Mouse (Mus musculus) lung, embryonic 14.5 days (tissue): ENCODE measurements around the gene Gm10842. TPM values are rescaled to one million over a fixed set of nuclear protein-coding genes. Genes with fewer than 3 reads are reported as not detected.

Experiments used
- ATAC-seq: fragments of 200-750 bp; cut with Nextera tagmentation; 2 replicates; pipeline ENCODE4 v1.8.0; 2017; ENCODE audit warnings: mild to moderate bottlenecking, moderate TSS enrichment, moderate library complexity; ENCODE audit not compliant: insufficient read depth
- DNase-seq: peaks from one replicate; pipeline ENCODE4 v3.0.0-alpha.2; 2015
- H3K27ac ChIP-seq: fragments of 300-500 bp; sonication (generic); 2 replicates; pipeline ENCODE4 v1.5.1; 2014; ENCODE audit warnings: low read depth, mild to moderate bottlenecking, moderate library complexity
- H3K27me3 ChIP-seq: fragments of 300-500 bp; sonication (generic); 2 replicates; pipeline ENCODE4 v1.6.1; 2014; ENCODE audit warnings: low read length, control low read depth; ENCODE audit not compliant: insufficient read depth
- H3K36me3 ChIP-seq: fragments of 300-500 bp; sonication (generic); 2 replicates; pipeline ENCODE4 v1.6.1; 2014; ENCODE audit warnings: control low read depth; ENCODE audit not compliant: insufficient read depth
- H3K4me1 ChIP-seq: fragments of 300-500 bp; sonication (generic); 2 replicates; pipeline ENCODE4 v1.6.1; 2014; ENCODE audit warnings: antibody characterized with exemption, control low read depth; ENCODE audit not compliant: insufficient read depth
- H3K4me2 ChIP-seq: fragments of 300-500 bp; sonication (generic); 2 replicates; pipeline ENCODE4 v1.6.1; 2014; ENCODE audit warnings: mild to moderate bottlenecking
- H3K4me3 ChIP-seq: fragments of 300-500 bp; sonication (generic); 2 replicates; pipeline ENCODE4 v1.5.1; 2014; ENCODE audit warnings: low read depth, low read length
- H3K9ac ChIP-seq: fragments of 300-500 bp; sonication (generic); 2 replicates; pipeline ENCODE4 v1.6.1; 2014
- H3K9me3 ChIP-seq: fragments of 300-500 bp; sonication (generic); 2 replicates; pipeline ENCODE4 v1.6.1; 2016; ENCODE audit warnings: low read depth, low read length, control low read depth
- CTCF ChIP-seq: IDR thresholded peaks from 2 replicates; pipeline ENCODE4 v1.5.1; 2016; ENCODE audit warnings: antibody characterized with exemption, low read depth
- WGBS: fragments of 180-500 bp; shearing (Covaris S2); extraction: QIAGEN DNeasy Blood & Tissue Kit; methylation state at CpG from one replicate; pipeline ENCODE4 v1.1.7; 2014; 5-methylcytosine and 5-hydroxymethylcytosine counted together
- polyA plus RNA-seq: library from polyadenylated mRNA; unstranded; fragments of >200 nt; fragmentation: Nextera tagmentation; extraction: Ambion mirVana; gene quantifications from 2 replicates; pipeline ENCODE4 v1.2.1, GENCODE M21; 2014

The Gm10842 gene
- polyA plus RNA-seq, 1 experiment from 2014 or later = not detected

DNA sequence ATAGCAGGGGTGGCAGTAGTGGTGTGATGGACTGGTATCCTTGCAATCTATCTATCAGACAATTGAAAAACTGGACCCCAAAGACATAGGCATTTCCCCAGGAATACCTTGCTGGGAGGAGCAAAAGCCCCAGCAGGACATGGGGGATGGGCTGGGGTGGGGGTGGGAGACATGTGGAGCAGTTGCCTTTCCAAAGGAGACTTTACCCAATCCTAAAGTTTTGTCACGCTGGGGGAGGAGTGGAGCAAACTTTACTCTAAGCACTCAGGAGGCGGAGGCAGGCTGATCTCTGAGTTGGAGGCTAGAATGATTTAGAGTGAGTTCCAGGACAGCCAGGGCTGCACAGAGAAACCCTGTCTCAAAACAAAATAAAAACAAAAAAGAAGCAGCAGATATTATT, 14.7 kb downstream of the Gm10842 start:
- no peak for DNase-seq
- 81% methylated on average over 2 of the region's 2 CpGs for WGBS
- Histone ChIP-seq H3K27ac (no peak overlapping the region), H3K4me3 (no peak overlapping the region), H3K27me3 (no peaks in the 10 kb centered on the region), H3K4me2 (no peak overlapping the region), H3K9me3 (peaks cover 12% of the 10 kb centered on the region; the same call in 1 of the 2 replicates), H3K4me1 (no peaks in the 10 kb centered on the region), H3K36me3 (no peaks in the 10 kb centered on the region), H3K9ac (no peak overlapping the region)
- TF ChIP-seq CTCF = no peak
- no peak for ATAC-seq

DNA sequence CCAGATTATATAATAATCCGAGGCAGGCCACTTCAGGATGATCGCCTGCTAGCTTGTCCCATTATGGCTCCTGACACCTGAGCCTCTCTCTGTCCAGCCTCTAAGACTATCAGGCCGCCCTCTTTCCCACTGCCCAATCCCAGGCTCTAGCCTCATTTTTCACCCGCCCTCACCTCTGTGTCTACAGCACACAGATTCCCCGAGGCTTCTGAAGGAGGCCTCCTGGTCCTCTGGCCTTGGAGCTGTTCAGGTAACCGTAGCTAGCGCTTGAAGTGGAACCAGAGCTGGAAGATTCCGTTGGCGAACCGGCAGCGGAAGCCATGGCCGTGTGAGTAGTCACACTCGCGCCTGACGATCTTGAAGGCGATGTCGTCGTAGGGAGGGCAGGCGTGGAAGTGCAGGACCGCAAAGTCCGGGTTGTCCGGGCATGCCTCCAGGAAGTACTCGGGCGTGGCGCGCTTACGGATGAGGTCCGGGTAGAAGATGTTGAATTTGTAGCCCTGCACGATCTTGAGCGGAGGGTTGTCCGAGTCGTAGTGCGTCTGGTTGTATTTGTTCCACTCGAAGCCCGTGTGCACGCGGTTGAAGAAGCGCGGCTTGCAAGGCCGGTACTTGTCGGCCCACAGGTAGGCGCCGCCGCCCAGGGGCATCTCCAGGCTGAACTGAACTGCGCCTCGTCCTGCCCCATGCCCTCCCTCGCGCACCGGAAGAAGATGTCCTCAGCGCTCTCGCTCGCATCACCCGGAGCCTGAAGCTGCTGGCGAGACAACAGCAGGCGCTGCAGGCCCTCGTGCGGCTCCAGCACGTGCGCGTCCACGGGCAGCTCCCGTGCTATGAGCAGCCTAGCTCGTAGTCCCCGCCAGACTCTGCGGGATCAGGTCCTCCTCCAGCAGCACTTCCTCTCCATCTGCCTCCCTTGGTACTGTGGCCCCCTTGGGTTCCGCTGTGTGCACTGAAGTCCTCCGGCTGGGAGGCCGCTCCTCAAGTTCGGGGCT, 18.1 kb downstream of the Gm10842 start:
- H3K9me3 ChIP-seq = peaks cover 12% of the 10 kb centered on the region; the same call in 1 of the 2 replicates
- H3K4me3 ChIP-seq = no peak overlapping the region
- H3K4me1 ChIP-seq = no peaks in the 10 kb centered on the region
- ATAC-seq (no peak), DNase-seq (no peak)
- H3K27me3 ChIP-seq = no peaks in the 10 kb centered on the region
- H3K27ac ChIP-seq = no peak overlapping the region
- TF ChIP-seq CTCF = no peak
- no peak overlapping the region for H3K4me2 ChIP-seq
- H3K36me3 ChIP-seq = no peaks in the 10 kb centered on the region
- 75% methylated on average over 69 of the region's 69 CpGs for WGBS
- no peak overlapping the region for H3K9ac ChIP-seq

DNA sequence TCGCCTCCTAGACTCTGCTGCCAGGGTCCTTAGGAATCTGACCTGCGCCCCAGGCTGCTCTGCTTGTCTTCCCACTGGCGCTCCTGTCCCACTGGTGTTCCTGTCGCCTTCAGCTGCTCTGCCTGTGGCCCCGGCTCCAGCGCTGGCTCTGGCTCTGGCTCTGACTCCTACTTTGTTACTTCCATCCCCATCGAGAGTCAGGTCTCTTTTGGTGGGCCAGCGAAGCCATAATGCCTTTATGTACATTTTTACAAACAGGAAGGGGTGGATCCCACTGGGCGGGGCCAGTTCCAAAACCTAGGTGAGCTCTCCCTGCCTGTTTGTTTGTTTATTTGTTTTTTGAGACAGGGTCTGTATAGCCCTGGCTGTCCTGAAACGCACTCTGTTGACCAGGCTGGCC, 20.1 kb downstream of the Gm10842 start:
- Histone ChIP-seq H3K4me1 (no peaks in the 10 kb centered on the region), H3K27ac (no peak overlapping the region), H3K9ac (no peak overlapping the region), H3K9me3 (peaks cover 12% of the 10 kb centered on the region; the same call in 1 of the 2 replicates), H3K36me3 (no peaks in the 10 kb centered on the region), H3K4me2 (no peak overlapping the region), H3K27me3 (no peaks in the 10 kb centered on the region), H3K4me3 (no peak overlapping the region)
- ATAC-seq (no peak), DNase-seq (no peak)
- TF ChIP-seq CTCF = no peak
- WGBS = 91% methylated on average over 10 of the region's 10 CpGs

DNA sequence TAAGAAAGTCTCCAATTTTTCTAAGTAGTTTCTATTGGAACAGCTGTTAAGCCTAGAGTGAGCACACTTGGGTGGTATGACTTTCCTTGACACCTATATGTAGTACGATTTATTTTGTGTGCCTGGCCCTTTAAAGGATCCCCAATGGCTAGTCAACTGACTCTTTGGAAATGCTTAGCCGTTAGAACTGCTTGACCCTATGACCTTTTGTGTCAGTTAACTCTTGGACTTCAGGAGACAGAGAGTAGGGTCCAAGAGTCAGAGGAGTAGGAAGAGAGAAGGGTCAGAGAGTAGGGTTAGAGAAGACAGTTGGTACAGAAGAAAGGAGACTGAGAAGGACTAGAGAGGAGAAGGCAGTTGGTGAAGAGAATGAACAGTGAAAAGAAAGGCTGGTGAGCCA, 31.8 kb downstream of the Gm10842 start, which contains the start of gene Tlk2:
Tlk2 (plus strand) TSS at position 292 of the 400 bp plus-strand sequence.
- TF ChIP-seq CTCF = no peak
- no peak within 1 kb of the TSS for H3K27ac ChIP-seq
- peaks cover 13% of the 10 kb centered on the region; the same call in 1 of the 2 replicates for H3K4me1 ChIP-seq
- 42% methylated on average over 2 of the region's 2 CpGs for WGBS
- no peak for ATAC-seq
- DNase-seq = no peak
- peak within 1 kb of the TSS; percentile 87 for H3K4me2 ChIP-seq
- H3K9ac ChIP-seq = no peak within 1 kb of the TSS
- no peaks in the 10 kb centered on the region for H3K27me3 ChIP-seq
- H3K36me3 ChIP-seq = no peaks in the 10 kb centered on the region
- H3K4me3 ChIP-seq = 0 out of 2 replicates have a peak within 1 kb of the TSS, but pooled peaks have one; percentile 90
- H3K9me3 ChIP-seq = no peaks in the 10 kb centered on the region

DNA sequence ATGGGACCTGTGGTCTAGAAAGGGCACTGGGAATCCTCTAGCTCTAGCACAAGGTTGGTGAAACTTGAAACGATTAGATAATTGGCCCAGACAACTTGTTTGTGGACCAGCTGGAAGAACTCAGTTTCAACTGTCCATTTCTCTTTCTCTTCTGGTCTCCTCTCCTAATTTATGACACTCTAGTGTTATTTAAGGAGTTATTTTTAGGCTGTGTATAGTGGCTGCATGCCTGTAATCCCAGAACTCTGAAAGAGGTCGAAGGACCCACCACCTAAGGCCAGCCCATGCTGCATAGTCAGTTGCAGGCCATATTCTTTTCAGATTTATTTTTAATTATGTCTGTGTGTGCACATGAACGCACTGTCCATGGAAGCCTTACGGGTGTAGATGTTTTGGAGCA, 32.8 kb downstream of the Gm10842 start:
- Histone ChIP-seq H3K9me3 (no peaks in the 10 kb centered on the region), H3K27me3 (no peaks in the 10 kb centered on the region), H3K36me3 (peaks cover 8% of the 10 kb centered on the region), H3K4me3 (peak overlapping the region; percentile 90), H3K4me2 (peak overlapping the region; percentile 87), H3K4me1 (peaks cover 13% of the 10 kb centered on the region; the same call in 1 of the 2 replicates), H3K9ac (no peak overlapping the region), H3K27ac (peak overlapping the region; percentile 97)
- ATAC-seq = no peak
- no peak for TF ChIP-seq CTCF
- WGBS = 56% methylated on average over 4 of the region's 4 CpGs
- peak; percentile 46 for DNase-seq

DNA sequence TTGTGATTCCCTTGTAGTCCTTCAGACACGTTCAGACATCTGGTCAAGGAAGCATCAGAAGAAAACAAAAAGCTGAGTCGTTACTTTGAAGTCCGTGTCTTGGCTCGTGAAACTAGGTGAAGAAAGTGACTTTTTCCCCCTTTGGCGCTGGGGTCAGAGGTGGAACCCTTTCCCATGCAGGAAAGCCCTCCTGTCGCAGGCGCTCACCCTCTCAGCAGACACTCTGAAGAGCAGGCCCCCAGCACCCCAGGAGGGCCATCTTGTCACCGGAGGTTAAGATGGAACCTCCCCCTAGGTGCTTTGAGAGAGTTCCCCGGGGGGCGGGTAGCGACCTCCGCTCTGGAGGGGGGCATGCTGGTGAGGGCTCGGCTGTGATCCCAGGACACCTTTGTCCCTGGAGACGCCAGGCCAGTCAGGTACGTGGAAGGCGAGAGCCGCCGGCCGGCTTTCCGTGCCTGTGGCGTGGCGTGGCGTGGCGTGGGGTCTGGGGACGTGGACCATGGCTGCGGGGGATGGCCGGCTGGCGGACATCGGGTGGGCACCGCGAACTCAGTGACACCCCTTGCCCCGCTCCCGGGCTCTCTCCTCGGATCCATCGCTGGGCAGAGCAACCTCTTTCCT, 33.9 kb downstream of the Gm10842 start:
- H3K36me3 ChIP-seq = peaks cover 16% of the 10 kb centered on the region
- TF ChIP-seq CTCF = no peak
- H3K4me3 ChIP-seq = peak overlapping the region; percentile 90
- peak overlapping the region; percentile 87 for H3K4me2 ChIP-seq
- H3K4me1 ChIP-seq = peaks cover 13% of the 10 kb centered on the region; the same call in 1 of the 2 replicates
- H3K27me3 ChIP-seq = no peaks in the 10 kb centered on the region
- DNase-seq (peak; percentile 53), ATAC-seq (no peak; the same call in 1 of the 2 replicates)
- 1% methylated on average over 35 of the region's 35 CpGs for WGBS
- peak overlapping the region; percentile 97 for H3K27ac ChIP-seq
- no peaks in the 10 kb centered on the region for H3K9me3 ChIP-seq
- H3K9ac ChIP-seq = peak overlapping the region; percentile 98
